Mouse (Mus musculus): ENCODE data around the gene Runx1. TPM values are rescaled to one million over a fixed set of nuclear protein-coding genes. Genes with fewer than 3 reads are reported as not detected.

The Runx1 gene
- polyA plus RNA-seq, 1 experiment from 2014 or later, result 1.2 TPM

DNA sequence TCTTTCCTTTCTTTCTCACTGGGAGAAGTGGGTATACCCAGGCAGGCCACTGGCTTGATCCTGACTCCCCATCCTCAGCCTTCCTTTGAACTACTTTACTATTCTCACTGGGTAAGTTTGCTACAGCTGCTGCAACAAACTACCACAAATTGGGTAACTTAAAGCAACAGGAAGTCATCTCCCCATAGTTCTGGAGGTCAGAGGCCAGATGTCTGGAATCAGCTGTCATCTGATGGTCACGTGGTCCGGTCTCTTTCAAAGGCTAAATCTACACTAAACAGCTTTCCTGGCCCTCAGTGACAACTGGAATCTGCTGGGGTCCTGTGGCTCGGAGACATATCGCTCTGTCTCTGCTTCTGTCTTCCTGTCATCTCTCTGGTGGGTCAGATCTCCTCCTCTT, 252.8 kb downstream of the Runx1 start:
- Histone ChIP-seq H3K9ac (ENCODE audit: low read length) (no peak overlapping the region), H3K4me1 (ENCODE audit: control insufficient read depth, insufficient read depth, low read length) (no peaks in the 10 kb centered on the region), H3K4me2 (ENCODE audit: low read depth) (no peak overlapping the region), H3K36me3 (ENCODE audit: control insufficient read depth, insufficient read depth, low read length) (no peaks in the 10 kb centered on the region), H3K9me3 (ENCODE audit: control insufficient read depth, low read length) (no peaks in the 10 kb centered on the region), H3K27me3 (ENCODE audit: control insufficient read depth, insufficient read depth, low read length) (no peaks in the 10 kb centered on the region), H3K4me3 (ENCODE audit: low read depth, low read length) (no peak overlapping the region), H3K27ac (ENCODE audit: low read depth, low read length) (no peak overlapping the region)
- DNase-seq (ENCODE audit: low spot score) (no peak), ATAC-seq (ENCODE audit: insufficient read depth, low FRiP score, low TSS enrichment) (no peak)
- WGBS, result 61% methylated on average over 4 of the region's 4 CpGs

- DNase-seq (ENCODE audit: low spot score) (no peak), ATAC-seq (ENCODE audit: insufficient read depth, low FRiP score, low TSS enrichment) (no peak)
- no peaks in the 10 kb centered on the region for H3K9me3 ChIP-seq (ENCODE audit: control insufficient read depth, low read length)
- no peaks in the 10 kb centered on the region for H3K27me3 ChIP-seq (ENCODE audit: control insufficient read depth, insufficient read depth, low read length)
- no peaks in the 10 kb centered on the region for H3K4me1 ChIP-seq (ENCODE audit: control insufficient read depth, insufficient read depth, low read length)
- H3K4me2 ChIP-seq (ENCODE audit: low read depth), result no peak overlapping the region
- no peaks in the 10 kb centered on the region for H3K36me3 ChIP-seq (ENCODE audit: control insufficient read depth, insufficient read depth, low read length)
- no peak overlapping the region for H3K27ac ChIP-seq (ENCODE audit: low read depth, low read length)
- H3K4me3 ChIP-seq (ENCODE audit: low read depth, low read length), result no peak overlapping the region
- no peak overlapping the region for H3K9ac ChIP-seq (ENCODE audit: low read length)
- 93% methylated on average over 11 of the region's 11 CpGs for WGBS
Measured at GRCm38 (mm10) chr16:92571246-92571645, 254.7 kb downstream of the Runx1 start.

DNA sequence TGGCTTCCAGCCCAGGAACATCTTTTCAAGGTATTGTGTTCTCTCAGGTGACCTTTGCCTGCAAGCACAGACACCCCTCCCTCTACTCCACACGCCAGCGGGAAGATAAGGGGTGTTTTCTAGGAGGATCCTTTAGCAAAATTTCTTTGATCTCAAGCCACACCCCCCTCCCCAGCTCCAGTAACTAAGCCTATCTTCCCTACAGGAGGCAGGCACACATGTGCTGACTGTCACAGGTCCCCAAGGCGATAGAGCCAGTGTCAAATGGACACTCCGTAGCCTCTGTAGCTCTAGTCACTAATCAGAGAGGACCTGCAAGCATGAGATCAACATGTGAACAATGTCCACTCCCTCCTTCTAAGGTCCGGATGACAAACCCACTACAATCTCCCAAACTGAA, 259.8 kb downstream of the Runx1 start:
- no peak for ATAC-seq (ENCODE audit: insufficient read depth, low FRiP score, low TSS enrichment)
- no peaks in the 10 kb centered on the region for H3K9me3 ChIP-seq (ENCODE audit: control insufficient read depth, low read length)
- H3K4me1 ChIP-seq (ENCODE audit: control insufficient read depth, insufficient read depth, low read length), result no peaks in the 10 kb centered on the region
- no peak overlapping the region for H3K4me2 ChIP-seq (ENCODE audit: low read depth)
- no peak overlapping the region for H3K9ac ChIP-seq (ENCODE audit: low read length)
- H3K4me3 ChIP-seq (ENCODE audit: low read depth, low read length), result no peak overlapping the region
- no peak for DNase-seq (ENCODE audit: low spot score)
- no peaks in the 10 kb centered on the region for H3K27me3 ChIP-seq (ENCODE audit: control insufficient read depth, insufficient read depth, low read length)
- no peak overlapping the region for H3K27ac ChIP-seq (ENCODE audit: low read depth, low read length)
- H3K36me3 ChIP-seq (ENCODE audit: control insufficient read depth, insufficient read depth, low read length), result no peaks in the 10 kb centered on the region
- 32% methylated on average over 5 of the region's 5 CpGs for WGBS

GRCm38 (mm10) chr16:92565708-92566107, 260.2 kb downstream of the Runx1 start:
- WGBS, result 8% methylated on average over 6 of the region's 6 CpGs
- Histone ChIP-seq H3K27ac (ENCODE audit: low read depth, low read length) (no peak overlapping the region), H3K9ac (ENCODE audit: low read length) (no peak overlapping the region), H3K27me3 (ENCODE audit: control insufficient read depth, insufficient read depth, low read length) (no peaks in the 10 kb centered on the region), H3K4me3 (ENCODE audit: low read depth, low read length) (no peak overlapping the region), H3K4me2 (ENCODE audit: low read depth) (no peak overlapping the region), H3K4me1 (ENCODE audit: control insufficient read depth, insufficient read depth, low read length) (no peaks in the 10 kb centered on the region), H3K36me3 (ENCODE audit: control insufficient read depth, insufficient read depth, low read length) (no peaks in the 10 kb centered on the region), H3K9me3 (ENCODE audit: control insufficient read depth, low read length) (no peaks in the 10 kb centered on the region)
- ATAC-seq (ENCODE audit: insufficient read depth, low FRiP score, low TSS enrichment), result no peak
- DNase-seq (ENCODE audit: low spot score), result peak; percentile 86

GRCm38 (mm10) chr16:92565291-92565690, 260.7 kb downstream of the Runx1 start:
- no peak overlapping the region for H3K4me2 ChIP-seq (ENCODE audit: low read depth)
- DNase-seq (ENCODE audit: low spot score) (no peak), ATAC-seq (ENCODE audit: insufficient read depth, low FRiP score, low TSS enrichment) (no peak)
- H3K4me3 ChIP-seq (ENCODE audit: low read depth, low read length), result no peak overlapping the region
- H3K27me3 ChIP-seq (ENCODE audit: control insufficient read depth, insufficient read depth, low read length), result no peaks in the 10 kb centered on the region
- H3K9ac ChIP-seq (ENCODE audit: low read length), result no peak overlapping the region
- no peaks in the 10 kb centered on the region for H3K36me3 ChIP-seq (ENCODE audit: control insufficient read depth, insufficient read depth, low read length)
- no peaks in the 10 kb centered on the region for H3K9me3 ChIP-seq (ENCODE audit: control insufficient read depth, low read length)
- no peaks in the 10 kb centered on the region for H3K4me1 ChIP-seq (ENCODE audit: control insufficient read depth, insufficient read depth, low read length)
- WGBS, result 78% methylated on average over 11 of the region's 11 CpGs
- no peak overlapping the region for H3K27ac ChIP-seq (ENCODE audit: low read depth, low read length)

DNA sequence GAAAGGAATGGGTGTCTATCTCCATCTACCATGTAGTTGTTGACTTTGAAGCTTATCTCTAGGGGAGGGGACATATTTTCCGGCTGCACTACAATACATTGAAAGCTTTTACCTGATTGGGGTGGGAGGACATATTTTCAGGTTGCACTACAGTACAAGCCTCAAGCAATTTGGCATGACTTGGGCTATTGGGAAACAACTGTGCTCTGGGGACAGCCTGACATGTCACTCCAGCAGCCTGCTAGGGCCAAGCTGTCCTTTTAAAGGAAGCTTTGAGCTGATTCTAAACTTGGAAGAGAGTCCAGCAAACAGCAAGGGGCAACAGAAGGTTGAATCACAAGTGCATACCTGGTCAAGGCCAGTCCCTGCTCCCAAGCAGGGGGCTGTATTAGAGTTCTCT, 270.9 kb downstream of the Runx1 start:
- H3K9ac ChIP-seq (ENCODE audit: low read length), result no peak overlapping the region
- no peaks in the 10 kb centered on the region for H3K27me3 ChIP-seq (ENCODE audit: control insufficient read depth, insufficient read depth, low read length)
- H3K4me3 ChIP-seq (ENCODE audit: low read depth, low read length), result no peak overlapping the region
- H3K9me3 ChIP-seq (ENCODE audit: control insufficient read depth, low read length), result no peaks in the 10 kb centered on the region
- DNase-seq (ENCODE audit: low spot score) (no peak), ATAC-seq (ENCODE audit: insufficient read depth, low FRiP score, low TSS enrichment) (no peak)
- H3K36me3 ChIP-seq (ENCODE audit: control insufficient read depth, insufficient read depth, low read length), result no peaks in the 10 kb centered on the region
- no peak overlapping the region for H3K4me2 ChIP-seq (ENCODE audit: low read depth)
- no peak overlapping the region for H3K27ac ChIP-seq (ENCODE audit: low read depth, low read length)
- no peaks in the 10 kb centered on the region for H3K4me1 ChIP-seq (ENCODE audit: control insufficient read depth, insufficient read depth, low read length)
- 70% methylated on average over 1 of the region's 1 CpGs for WGBS

DNA sequence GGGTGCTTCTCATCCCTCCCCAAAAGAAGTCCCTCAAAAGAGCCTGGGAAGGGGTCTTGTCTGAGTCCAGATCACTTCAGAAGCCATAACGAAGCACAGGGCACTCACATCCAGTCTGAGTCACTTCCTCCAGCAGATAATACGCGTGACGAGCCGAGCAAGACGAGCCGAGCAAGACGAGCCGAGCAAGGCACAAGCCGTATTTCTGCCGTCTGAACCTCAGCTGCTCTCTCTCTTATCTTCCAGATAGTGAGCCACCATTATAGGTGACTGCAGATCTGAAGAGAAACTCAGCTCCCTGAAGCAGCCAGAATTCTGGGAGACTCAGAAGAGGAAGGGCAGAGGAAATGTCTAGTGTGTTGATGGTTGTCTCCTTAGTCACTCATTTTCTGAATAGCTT, 273.1 kb downstream of the Runx1 start:
- no peaks in the 10 kb centered on the region for H3K27me3 ChIP-seq (ENCODE audit: control insufficient read depth, insufficient read depth, low read length)
- DNase-seq (ENCODE audit: low spot score), result no peak
- H3K9me3 ChIP-seq (ENCODE audit: control insufficient read depth, low read length), result no peaks in the 10 kb centered on the region
- no peaks in the 10 kb centered on the region for H3K36me3 ChIP-seq (ENCODE audit: control insufficient read depth, insufficient read depth, low read length)
- no peak overlapping the region for H3K9ac ChIP-seq (ENCODE audit: low read length)
- no peak overlapping the region for H3K4me3 ChIP-seq (ENCODE audit: low read depth, low read length)
- H3K4me1 ChIP-seq (ENCODE audit: control insufficient read depth, insufficient read depth, low read length), result no peaks in the 10 kb centered on the region
- WGBS, result 64% methylated on average over 11 of the region's 11 CpGs
- no peak for ATAC-seq (ENCODE audit: insufficient read depth, low FRiP score, low TSS enrichment)
- H3K4me2 ChIP-seq (ENCODE audit: low read depth), result no peak overlapping the region
- H3K27ac ChIP-seq (ENCODE audit: low read depth, low read length), result no peak overlapping the region

DNA sequence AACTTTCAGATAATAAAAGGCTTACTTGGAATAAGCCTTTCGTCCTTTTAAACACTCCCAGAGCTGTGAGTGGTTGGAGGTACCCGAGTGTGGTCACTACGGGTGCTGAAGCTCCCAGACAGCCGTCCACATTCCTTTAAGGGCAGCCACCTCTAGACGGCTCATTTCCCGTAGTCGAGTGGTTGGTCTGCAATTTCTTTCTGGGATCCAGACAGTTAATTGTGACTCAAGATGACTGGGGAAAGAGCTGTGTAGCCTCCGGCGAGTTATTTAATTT, 273.9 kb downstream of the Runx1 start:
- Histone ChIP-seq H3K9ac (ENCODE audit: low read length) (no peak overlapping the region), H3K27ac (ENCODE audit: low read depth, low read length) (no peak overlapping the region), H3K27me3 (ENCODE audit: control insufficient read depth, insufficient read depth, low read length) (no peaks in the 10 kb centered on the region), H3K4me1 (ENCODE audit: control insufficient read depth, insufficient read depth, low read length) (no peaks in the 10 kb centered on the region), H3K4me2 (ENCODE audit: low read depth) (no peak overlapping the region), H3K9me3 (ENCODE audit: control insufficient read depth, low read length) (no peaks in the 10 kb centered on the region), H3K4me3 (ENCODE audit: low read depth, low read length) (no peak overlapping the region), H3K36me3 (ENCODE audit: control insufficient read depth, insufficient read depth, low read length) (no peaks in the 10 kb centered on the region)
- ATAC-seq (ENCODE audit: insufficient read depth, low FRiP score, low TSS enrichment) (no peak), DNase-seq (ENCODE audit: low spot score) (no peak)
- 78% methylated on average over 9 of the region's 9 CpGs for WGBS
